Mouse (Mus musculus): ENCODE results near the gene Cd27.

GRCm38 (mm10) chr6:125215148-125215954, 21.5 kb downstream of the Cd27 start, which contains the start of gene Vamp1:
- TF ChIP-seq CTCF (IDR thresholded peaks at IDR 0.05; ENCODE audit: control insufficient read depth, insufficient read depth, insufficient replicate concordance, low read depth, low read length) (no peak), POLR2A (IDR thresholded peaks at IDR 0.05; ENCODE audit: control insufficient read depth, low read depth, low read length) (peak; percentile 94)
